Mouse (Mus musculus) liver, embryonic 18 days (tissue): ENCODE data around the gene Washc3. TPM values are rescaled to one million over a fixed set of nuclear protein-coding genes. Genes with fewer than 3 reads are reported as not detected.

Experiments used
- polyA plus RNA-seq: library from polyadenylated mRNA; depleted of rRNA; stranded (reverse); fragments of >200 nt; gene quantifications from 2 replicates; pipeline ENCODE4 v1.2.3, GENCODE M21; 2012; rRNA removed

Gene Washc3
- 19.0 and 19.2 TPM in 2 replicates for polyA plus RNA-seq

GRCm38 (mm10) chr10:88200951-88201638 is at the start of gene Washc3:
Gene Washc3, plus strand, starts transcription at chr10:88201093.

Other genes starting within 250 kb of the Washc3 start
- gene Pmch, start 110.0 kb upstream of the Washc3 start, polyA plus RNA-seq = not detected in 2 replicates
- gene Parpbp, start 54.2 kb upstream of the Washc3 start, polyA plus RNA-seq = 3.3 and 3.5 TPM in 2 replicates
- 14.3 and 15.0 TPM in 2 replicates for gene Nup37, start 54.1 kb upstream of the Washc3 start, polyA plus RNA-seq
- 8.9 and 12.8 TPM in 2 replicates for gene Dram1, start 178.0 kb downstream of the Washc3 start, polyA plus RNA-seq
- gene Gnptab, start 178.0 kb downstream of the Washc3 start, polyA plus RNA-seq = 3.4 and 3.6 TPM in 2 replicates